Mouse (Mus musculus) left cerebral cortex, adult 9 months (tissue): ENCODE data around the gene Cxcl16.
"Not testable (repeated sequence)": the region's sequence is repeated elsewhere in the genome, so short reads cannot be mapped to it uniquely, and the experiment has no call there.

Experiments used
- DNase-seq, 2 experiments: peaks; one replicate each; pipeline ENCODE4 v3.0.0; 2022; ENCODE audit warnings: low spot score in 2 of 2

Cxcl16 gene

GRCm38 (mm10) chr11:70453261-70454044, 6.3 kb downstream of the Cxcl16 start:
- no peak for DNase-seq

- DNase-seq, result peak; percentile 89 to 96
These were observed 7.8 kb downstream of the Cxcl16 start, which contains the start of gene Med11 for GRCm38 (mm10) chr11:70451797-70452498. Gene Med11 (plus strand): TSS chr11:70451919.

GRCm38 (mm10) chr11:70450926-70451325, 8.9 kb downstream of the Cxcl16 start:
- DNase-seq, result no peak

GRCm38 (mm10) chr11:70447373-70447772, 12.4 kb downstream of the Cxcl16 start:
- DNase-seq, result no peak

GRCm38 (mm10) chr11:70446756-70447155, 13.0 kb downstream of the Cxcl16 start:
- DNase-seq, result no peak

GRCm38 (mm10) chr11:70444667-70445066, 15.1 kb downstream of the Cxcl16 start:
- DNase-seq, result no peak

- DNase-seq, result no peak
These were observed 15.8 kb downstream of the Cxcl16 start for GRCm38 (mm10) chr11:70443964-70444363.

GRCm38 (mm10) chr11:70441882-70442281, 17.9 kb downstream of the Cxcl16 start:
- DNase-seq, result no peak

GRCm38 (mm10) chr11:70440637-70441036, 19.1 kb downstream of the Cxcl16 start:
- no peak for DNase-seq

GRCm38 (mm10) chr11:70438728-70439374, 20.9 kb downstream of the Cxcl16 start:
- no peak for DNase-seq

GRCm38 (mm10) chr11:70437426-70437825, 22.4 kb downstream of the Cxcl16 start:
- DNase-seq, result no peak

- DNase-seq, result no peak
These were observed 24.3 kb downstream of the Cxcl16 start for GRCm38 (mm10) chr11:70435476-70435875.

GRCm38 (mm10) chr11:70433951-70434350, 25.8 kb downstream of the Cxcl16 start:
- DNase-seq, result no peak

- no peak for DNase-seq
These were observed 26.2 kb downstream of the Cxcl16 start for GRCm38 (mm10) chr11:70433569-70433943.

GRCm38 (mm10) chr11:70432895-70433568, 26.8 kb downstream of the Cxcl16 start:
- peak in 1 of 2 experiments; percentile 63 for DNase-seq

- peak; percentile 96 to 97 for DNase-seq
These were observed 27.5 kb downstream of the Cxcl16 start, which contains the start of gene Arrb2 for GRCm38 (mm10) chr11:70432048-70432894. Gene Arrb2 (plus strand): TSS chr11:70432635.

- no peak for DNase-seq
These were observed 28.2 kb downstream of the Cxcl16 start for GRCm38 (mm10) chr11:70431574-70431973.

GRCm38 (mm10) chr11:70426598-70426997, 33.2 kb downstream of the Cxcl16 start:
- DNase-seq, result not testable (repeated sequence)

GRCm38 (mm10) chr11:70419486-70419885, 40.3 kb downstream of the Cxcl16 start:
- no peak for DNase-seq

GRCm38 (mm10) chr11:70418199-70418598, 41.6 kb downstream of the Cxcl16 start:
- no peak for DNase-seq

GRCm38 (mm10) chr11:70413961-70414360, 45.8 kb downstream of the Cxcl16 start:
- DNase-seq, result peak in 1 of 2 experiments; percentile 79
